In the genomic region with DNA sequence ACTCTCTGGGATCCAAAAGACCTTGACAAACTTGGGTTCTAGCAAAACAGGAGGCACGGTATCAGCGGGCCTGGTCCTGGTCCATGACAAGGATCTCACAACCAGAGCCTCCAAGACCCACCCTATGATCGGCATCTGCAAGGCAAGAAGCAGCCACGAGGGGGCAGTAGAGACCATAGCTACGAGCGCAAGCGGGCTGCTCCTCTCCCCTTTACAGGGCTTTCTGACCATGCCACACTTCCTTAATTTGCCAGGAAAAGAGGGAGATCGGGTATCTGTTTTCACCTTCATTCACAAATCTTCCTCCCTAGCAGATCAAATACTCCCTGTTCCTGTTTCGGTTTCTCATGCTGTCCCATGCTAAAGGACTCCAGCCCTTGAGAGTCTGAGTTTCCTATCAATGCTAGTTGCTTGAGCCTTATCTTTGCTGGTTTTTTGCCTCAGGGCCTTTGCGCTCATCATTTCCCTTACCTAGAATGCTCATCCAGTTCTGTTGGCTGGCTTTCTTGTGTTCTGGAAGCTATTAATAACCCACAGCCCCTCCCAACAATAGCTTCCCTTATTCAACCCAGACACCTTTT, we compare ENCODE assay signal across 8 mouse cellular contexts. TPM values are rescaled to one million over a fixed set of nuclear protein-coding genes. Genes with fewer than 3 reads are reported as not detected.
A peak's percentile ranks its signal among the peaks of the same experiment; 100 is the strongest.
DNase-seq lines count a peak whose midpoint lies in the region; ATAC-seq lines count a peak whose summit lies in the region.

No protein-coding gene starts in this region.

- intact Hi-C loops in left cerebral cortex, postnatal 10 days (cut with DNase I), result loop anchor here (5.0 kb wide), 1 partner anchor 75 kb away; the partner anchor contains the start of gene Gnat1

- peak; percentile 63 for ATAC-seq in inflammation-experienced regulatory T-cells, adult 6 months
- ATAC-seq in megakaryocyte-erythroid progenitor cell, adult 5-6 weeks (replicated peaks; ENCODE audit: low FRiP score, low TSS enrichment, poor library complexity, severe bottlenecking), result peak; percentile 58

- DNase-seq in adrenal gland, adult 2 months, result peak; percentile 91
- peak; percentile 84 for DNase-seq in embryo, embryonic 11.5 days (ENCODE audit: low read depth, low spot score)
- DNase-seq in gastrocnemius, postnatal 25 days, result peak; percentile 83
- peak; percentile 84 to 91 for DNase-seq in left cerebral cortex, postnatal 10 days (ENCODE audit: extremely low spot score in 1 of 2, low spot score in 2 of 2)
- DNase-seq in right cerebral cortex, postnatal 10 days (ENCODE audit: low spot score in 2 of 2), result peak; percentile 88 to 94
- DNase-seq in urinary bladder, postnatal 14 days (ENCODE audit: low spot score), result peak; percentile 94

RNA-seq across cellular contexts. Expression of gene Sema3b, which starts 6.9 kb away (rescaled TPM):
- 1 to 10 TPM; 3.7 to 4.1 TPM for total RNA-seq in adrenal gland, adult 2 months (2021)
- 8.3 and 10.4 TPM in 2 replicates for polyA plus RNA-seq in adrenal gland, adult 2 months (2012; rRNA removed)
- 10 to 100 TPM; 18.1 to 19.4 TPM for total RNA-seq in gastrocnemius, postnatal 25 days (2021)
- polyA plus RNA-seq in inflammation-experienced regulatory T-cells, adult 6 months (2017; shearing (Covaris generic)), result not detected
- 1 to 10 TPM; 2.7 to 2.9 TPM for total RNA-seq in left cerebral cortex, postnatal 10 days (2021)
- total RNA-seq in megakaryocyte-erythroid progenitor cell, adult 5-6 weeks (2014; fragmentation: Nextera tagmentation), result 0.50 TPM in 1 of 2 replicates, not detected in the other
- total RNA-seq in megakaryocyte-erythroid progenitor cell, adult 5-6 weeks (2017), result not detected in 2 replicates

RNA-seq across cellular contexts. Expression of gene Ifrd2, which starts 14.7 kb away (rescaled TPM):
- 10 to 100 TPM; 36.0 to 41.7 TPM for total RNA-seq in adrenal gland, adult 2 months (2021)
- 67.3 and 80.0 TPM in 2 replicates for polyA plus RNA-seq in adrenal gland, adult 2 months (2012; rRNA removed)
- 10 to 100 TPM; 44.2 to 45.3 TPM for total RNA-seq in gastrocnemius, postnatal 25 days (2021)
- 10 to 100 TPM; 13.7 to 32.0 (median 31.7) TPM for polyA plus RNA-seq in inflammation-experienced regulatory T-cells, adult 6 months (2017; shearing (Covaris generic))
- 10 to 100 TPM; 10.1 to 12.5 TPM for total RNA-seq in left cerebral cortex, postnatal 10 days (2021)
- total RNA-seq in megakaryocyte-erythroid progenitor cell, adult 5-6 weeks (2014; fragmentation: Nextera tagmentation), result 226 and 251 TPM in 2 replicates
- total RNA-seq in megakaryocyte-erythroid progenitor cell, adult 5-6 weeks (2017), result 103 and 192 TPM in 2 replicates

RNA-seq across cellular contexts. Expression of gene Hyal3, which starts 21.5 kb away (rescaled TPM):
- total RNA-seq in adrenal gland, adult 2 months (2021), result 1 to 10 TPM; 1.3 to 1.4 TPM
- polyA plus RNA-seq in adrenal gland, adult 2 months (2012; rRNA removed), result 1.8 and 2.2 TPM in 2 replicates
- total RNA-seq in gastrocnemius, postnatal 25 days (2021), result under 1 TPM; 0.38 to 0.72 TPM
- polyA plus RNA-seq in inflammation-experienced regulatory T-cells, adult 6 months (2017; shearing (Covaris generic)), result 1 to 10 TPM in 1 of 3 experiments, under 1 TPM in 2; 0.59 to 1.7 (median 0.94) TPM
- 1 to 10 TPM in 1 of 2 experiments, under 1 TPM in 1; 0.99 to 1.4 TPM for total RNA-seq in left cerebral cortex, postnatal 10 days (2021)
- total RNA-seq in megakaryocyte-erythroid progenitor cell, adult 5-6 weeks (2014; fragmentation: Nextera tagmentation), result 5.1 and 9.4 TPM in 2 replicates
- total RNA-seq in megakaryocyte-erythroid progenitor cell, adult 5-6 weeks (2017), result 0.61 and 3.3 TPM in 2 replicates

RNA-seq across cellular contexts. Expression of gene Naa80, which starts 23.5 kb away (rescaled TPM):
- total RNA-seq in adrenal gland, adult 2 months (2021), result 10 to 100 TPM; 15.9 to 19.2 TPM
- polyA plus RNA-seq in adrenal gland, adult 2 months (2012; rRNA removed), result 111 TPM in 2 replicates
- 10 to 100 TPM; 10.4 to 13.4 TPM for total RNA-seq in gastrocnemius, postnatal 25 days (2021)
- 10 to 100 TPM; 13.8 to 23.8 (median 19.2) TPM for polyA plus RNA-seq in inflammation-experienced regulatory T-cells, adult 6 months (2017; shearing (Covaris generic))
- 1 to 10 TPM; 9.3 to 9.8 TPM for total RNA-seq in left cerebral cortex, postnatal 10 days (2021)
- total RNA-seq in megakaryocyte-erythroid progenitor cell, adult 5-6 weeks (2014; fragmentation: Nextera tagmentation), result 46.2 and 49.0 TPM in 2 replicates
- total RNA-seq in megakaryocyte-erythroid progenitor cell, adult 5-6 weeks (2017), result 15.8 and 25.8 TPM in 2 replicates

RNA-seq across cellular contexts. Expression of gene Hyal1, which starts 25.4 kb away (rescaled TPM):
- 10 to 100 TPM; 13.7 to 15.2 TPM for total RNA-seq in adrenal gland, adult 2 months (2021)
- polyA plus RNA-seq in adrenal gland, adult 2 months (2012; rRNA removed), result 6.3 and 7.0 TPM in 2 replicates
- total RNA-seq in gastrocnemius, postnatal 25 days (2021), result 1 to 10 TPM; 2.2 to 2.3 TPM
- 1 to 10 TPM; 2.9 to 7.0 (median 5.8) TPM for polyA plus RNA-seq in inflammation-experienced regulatory T-cells, adult 6 months (2017; shearing (Covaris generic))
- total RNA-seq in left cerebral cortex, postnatal 10 days (2021), result 1 to 10 TPM; 3.1 to 4.3 TPM
- total RNA-seq in megakaryocyte-erythroid progenitor cell, adult 5-6 weeks (2014; fragmentation: Nextera tagmentation), result 1.1 and 5.9 TPM in 2 replicates
- total RNA-seq in megakaryocyte-erythroid progenitor cell, adult 5-6 weeks (2017), result 1.1 and 4.3 TPM in 2 replicates

Comparison
In these comparisons a context has a peak if more than half of its experiments do, and no peak if none do; other contexts are left out.
1. Peak in every context shown above with its lines: DNase-seq and ATAC-seq.